Mouse (Mus musculus): ENCODE measurements around the gene Lfng.

GRCm38 (mm10) chr5:140582995-140583731 is 24.0 kb upstream of the Lfng start:
- TF ChIP-seq CTCF (IDR thresholded peaks at IDR 0.05; ENCODE audit: low read depth) (no peak), EP300 (optimal IDR thresholded peaks at IDR 0.05) (no peak)
